Mouse (Mus musculus) 416B (cell line): ENCODE measurements around the gene Prss50.

Experiments
- DNase-seq: peaks from one replicate; pipeline ENCODE4 v3.0.0; 2011; ENCODE audit warnings: low read depth

Gene Prss50

GRCm38 (mm10) chr9:110907201-110907837 is 49.6 kb downstream of the Prss50 start:
- DNase-seq = no peak

GRCm38 (mm10) chr9:110907838-110908630 is 50.3 kb downstream of the Prss50 start:
- no peak for DNase-seq

- no peak for DNase-seq
Observed at GRCm38 (mm10) chr9:110908631-110909016, 50.9 kb downstream of the Prss50 start.

GRCm38 (mm10) chr9:110909371-110909967 is 51.7 kb downstream of the Prss50 start:
- no peak for DNase-seq
